Mouse (Mus musculus): ENCODE measurements around the gene Irx1. TPM values are rescaled to one million over a fixed set of nuclear protein-coding genes. Genes with fewer than 3 reads are reported as not detected.

Gene Irx1
- polyA plus RNA-seq, 2 experiments = 0.06 TPM; not detected in 1

DNA sequence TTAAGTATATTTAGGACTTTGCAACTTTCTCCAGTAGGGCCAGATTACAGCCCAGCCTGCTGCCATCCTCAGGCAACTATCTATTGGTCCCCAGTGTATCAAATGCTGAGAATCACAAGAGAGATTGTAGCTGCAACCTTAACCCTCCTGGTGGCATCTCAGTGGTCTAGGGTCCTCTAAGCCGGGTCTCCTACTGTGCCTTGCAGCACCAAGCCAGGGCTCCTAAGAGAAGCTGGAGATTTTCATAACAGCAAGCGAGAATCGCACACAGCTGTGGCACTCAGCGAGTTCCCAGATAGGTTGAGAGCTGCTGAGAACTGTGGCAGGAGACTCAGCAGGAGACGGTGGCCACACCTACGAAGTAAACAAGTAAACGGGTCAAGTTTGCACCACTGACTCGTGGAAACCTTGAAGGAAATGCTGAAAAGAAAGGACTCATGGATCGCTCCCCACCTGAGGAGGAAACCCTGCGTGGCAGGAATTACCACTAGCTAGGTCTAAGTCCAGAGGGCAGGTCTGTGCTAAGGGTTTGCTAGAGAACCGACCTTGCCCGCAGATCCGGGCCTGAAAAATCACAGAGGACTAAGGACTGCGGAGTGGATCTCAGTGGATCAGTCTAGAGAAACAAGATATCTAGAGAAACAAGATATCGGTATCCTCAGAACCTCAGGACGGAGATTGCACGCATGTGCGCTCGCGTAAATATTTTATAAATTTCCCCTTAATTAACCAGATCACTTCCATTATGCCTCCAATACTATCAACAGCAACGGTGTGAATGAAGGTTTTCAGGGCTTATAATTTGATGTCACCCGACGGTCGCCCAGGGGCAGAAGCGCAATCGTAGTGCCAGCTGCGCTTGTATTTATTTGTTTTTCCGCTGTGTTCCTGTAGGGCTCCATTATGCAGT, 4.1 kb upstream of the Irx1 start:
- WGBS (ENCODE audit: insufficient replicate concordance) = 9% methylated on average over 28 of the region's 28 CpGs
- ATAC-seq (ENCODE audit: insufficient read depth) (no peak), DNase-seq (ENCODE audit: low read depth in 3 of 3, low spot score in 3 of 3) (no peak)
- H3K9ac ChIP-seq (replicated peaks) = no peak overlapping the region
- no peak overlapping the region for H3K4me2 ChIP-seq (ENCODE audit: low read depth)
- H3K36me3 ChIP-seq (replicated peaks; ENCODE audit: control insufficient read depth, insufficient read depth, low read depth) = no peaks in the 10 kb centered on the region
- no peak overlapping the region for H3K27ac ChIP-seq
- TF ChIP-seq CTCF (IDR thresholded peaks at IDR 0.05; ENCODE audit: low read depth) (no peak), EP300 (IDR thresholded peaks at IDR 0.05; ENCODE audit: low read depth) (no peak)
- no peaks in the 10 kb centered on the region for H3K4me1 ChIP-seq (replicated peaks; ENCODE audit: control insufficient read depth in 2 of 2, insufficient read depth in 2 of 2, low read length in 1 of 2)
- peaks cover 56% of the 10 kb centered on the region for H3K27me3 ChIP-seq (ENCODE audit: control insufficient read depth, insufficient read depth, low read length)
- H3K9me3 ChIP-seq (ENCODE audit: control insufficient read depth, low read length) = no peaks in the 10 kb centered on the region
- H3K4me3 ChIP-seq (ENCODE audit: insufficient read depth in 1 of 2, low read depth in 2 of 2, low read length in 2 of 2) = no peak overlapping the region

DNA sequence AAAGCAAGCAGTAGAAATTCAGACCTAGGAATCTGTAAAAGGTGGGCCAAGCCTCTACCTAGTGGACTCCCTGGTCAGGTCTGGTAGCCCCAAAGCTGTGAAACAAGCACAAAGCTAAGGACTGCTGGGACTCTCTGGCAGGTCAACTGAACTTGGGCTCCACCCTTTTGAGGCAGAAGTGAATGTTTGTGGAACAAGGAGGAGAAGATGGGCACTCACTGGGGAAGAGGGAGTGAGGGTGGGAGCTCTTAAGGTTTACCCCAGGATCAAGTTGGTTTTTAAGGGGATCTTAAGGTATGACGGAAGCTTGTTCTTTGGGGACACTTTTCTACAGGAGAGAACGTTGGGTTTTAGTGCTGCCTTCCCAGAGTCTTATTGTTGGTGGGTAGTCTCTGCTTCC, 3.1 kb upstream of the Irx1 start:
- no peaks in the 10 kb centered on the region for H3K4me1 ChIP-seq (replicated peaks; ENCODE audit: control insufficient read depth in 2 of 2, insufficient read depth in 2 of 2, low read length in 1 of 2)
- ATAC-seq (ENCODE audit: insufficient read depth) = no peak
- no peak overlapping the region for H3K4me2 ChIP-seq (ENCODE audit: low read depth)
- 3% methylated on average over 2 of the region's 2 CpGs for WGBS (ENCODE audit: insufficient replicate concordance)
- H3K27ac ChIP-seq = no peak overlapping the region
- no peak overlapping the region for H3K9ac ChIP-seq (replicated peaks)
- peaks cover 66% of the 10 kb centered on the region for H3K27me3 ChIP-seq (ENCODE audit: control insufficient read depth, insufficient read depth, low read length)
- TF ChIP-seq CTCF (IDR thresholded peaks at IDR 0.05; ENCODE audit: low read depth) (no peak), EP300 (IDR thresholded peaks at IDR 0.05; ENCODE audit: low read depth) (no peak)
- H3K36me3 ChIP-seq (replicated peaks; ENCODE audit: control insufficient read depth, insufficient read depth, low read depth) = no peaks in the 10 kb centered on the region
- no peak overlapping the region for H3K4me3 ChIP-seq (ENCODE audit: insufficient read depth in 1 of 2, low read depth in 2 of 2, low read length in 2 of 2)
- no peak for DNase-seq (ENCODE audit: low read depth in 3 of 3, low spot score in 3 of 3)
- H3K9me3 ChIP-seq (ENCODE audit: control insufficient read depth, low read length) = no peaks in the 10 kb centered on the region

DNA sequence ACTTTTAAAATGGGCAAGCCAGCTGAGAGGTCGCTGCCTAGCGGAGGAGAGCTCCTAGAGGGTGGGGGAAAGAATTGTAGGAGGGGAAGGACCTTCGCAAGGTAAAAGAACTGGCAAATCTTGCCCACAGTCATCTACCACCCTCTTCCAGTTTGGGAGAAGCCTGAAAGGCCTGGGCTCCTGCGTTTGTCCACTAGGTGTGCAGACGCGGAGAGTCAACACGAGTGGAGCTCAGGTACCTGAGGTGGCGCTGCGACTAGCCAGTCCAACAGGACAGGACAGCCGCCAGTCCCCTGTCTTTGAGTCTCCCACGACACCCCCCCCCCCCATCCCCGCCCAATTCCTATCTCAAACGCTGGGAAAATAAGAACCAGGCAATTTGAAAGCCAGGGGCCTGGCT, 843 bp upstream of the Irx1 start:
- Histone ChIP-seq H3K27me3 (ENCODE audit: control insufficient read depth, insufficient read depth, low read length) (peaks cover 89% of the 10 kb centered on the region), H3K4me1 (replicated peaks; ENCODE audit: control insufficient read depth in 2 of 2, insufficient read depth in 2 of 2, low read length in 1 of 2) (no peaks in the 10 kb centered on the region), H3K36me3 (replicated peaks; ENCODE audit: control insufficient read depth, insufficient read depth, low read depth) (no peaks in the 10 kb centered on the region), H3K4me3 (ENCODE audit: insufficient read depth in 1 of 2, low read depth in 2 of 2, low read length in 2 of 2) (no peak overlapping the region), H3K4me2 (ENCODE audit: low read depth) (no peak overlapping the region), H3K9me3 (ENCODE audit: control insufficient read depth, low read length) (no peaks in the 10 kb centered on the region), H3K9ac (replicated peaks) (no peak overlapping the region), H3K27ac (no peak overlapping the region)
- ATAC-seq (ENCODE audit: insufficient read depth) (no peak), DNase-seq (ENCODE audit: low read depth in 3 of 3, low spot score in 3 of 3) (no peak)
- 4% methylated on average over 13 of the region's 13 CpGs for WGBS (ENCODE audit: insufficient replicate concordance)
- TF ChIP-seq CTCF (IDR thresholded peaks at IDR 0.05; ENCODE audit: low read depth) (peak; percentile 15), EP300 (IDR thresholded peaks at IDR 0.05; ENCODE audit: low read depth) (no peak)

DNA sequence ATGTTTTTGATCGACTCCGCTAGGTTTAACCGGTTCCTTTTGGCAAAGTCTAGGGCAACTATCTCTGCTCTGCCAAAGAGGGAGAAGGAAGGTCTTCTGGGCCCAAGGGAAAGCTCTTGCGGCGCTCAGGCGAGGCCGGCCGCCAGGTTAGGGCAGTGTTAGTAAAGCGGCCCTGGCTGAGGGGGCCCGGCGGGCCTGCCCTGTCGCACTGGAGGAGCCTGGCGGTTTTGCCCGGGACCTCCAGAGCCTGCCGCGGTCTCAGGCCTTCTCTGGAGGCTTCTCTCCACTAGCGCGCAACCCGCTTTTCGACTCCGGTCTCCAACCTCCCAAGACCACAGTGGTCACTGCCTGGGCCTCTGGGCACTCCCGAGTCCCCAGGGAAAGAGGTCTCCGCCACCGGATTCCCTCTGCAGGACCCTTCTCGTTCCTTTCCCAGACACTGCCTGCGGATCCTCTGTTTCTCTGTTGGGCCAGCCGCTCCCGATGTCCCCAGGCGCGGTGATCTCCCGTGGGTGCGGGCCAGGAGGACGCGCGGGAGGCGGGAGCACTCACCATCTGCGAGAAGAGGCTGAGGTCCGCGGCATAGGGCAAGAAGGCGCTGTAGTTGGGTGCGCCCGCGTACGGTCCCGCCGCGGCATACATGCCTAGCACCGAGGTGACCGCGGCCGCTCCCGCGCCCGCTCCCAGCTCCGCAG, 715 bp downstream of the Irx1 start:
- no peak for ATAC-seq (ENCODE audit: insufficient read depth)
- no peak overlapping the region for H3K9ac ChIP-seq (replicated peaks)
- no peak overlapping the region for H3K27ac ChIP-seq
- TF ChIP-seq CTCF (IDR thresholded peaks at IDR 0.05; ENCODE audit: low read depth) (no peak), EP300 (IDR thresholded peaks at IDR 0.05; ENCODE audit: low read depth) (no peak)
- 1% methylated on average over 55 of the region's 55 CpGs for WGBS (ENCODE audit: insufficient replicate concordance)
- no peaks in the 10 kb centered on the region for H3K9me3 ChIP-seq (ENCODE audit: control insufficient read depth, low read length)
- peak overlapping the region; percentile 31; the same call in 1 of the 2 replicates for H3K4me2 ChIP-seq (ENCODE audit: low read depth)
- H3K27me3 ChIP-seq (ENCODE audit: control insufficient read depth, insufficient read depth, low read length) = peaks cover 98% of the 10 kb centered on the region
- DNase-seq (ENCODE audit: low read depth in 3 of 3, low spot score in 3 of 3) = no peak
- no peaks in the 10 kb centered on the region for H3K36me3 ChIP-seq (replicated peaks; ENCODE audit: control insufficient read depth, insufficient read depth, low read depth)
- H3K4me1 ChIP-seq (replicated peaks; ENCODE audit: control insufficient read depth in 2 of 2, insufficient read depth in 2 of 2, low read length in 1 of 2) = no peaks in the 10 kb centered on the region
- peak overlapping the region in 1 of 2 experiments; percentile 25; a peak in 1 of 4 replicates for H3K4me3 ChIP-seq (ENCODE audit: insufficient read depth in 1 of 2, low read depth in 2 of 2, low read length in 2 of 2)
